Mouse (Mus musculus): ENCODE results near the gene Hs2st1. TPM values are rescaled to one million over a fixed set of nuclear protein-coding genes. Genes with fewer than 3 reads are reported as not detected.

Gene Hs2st1
- polyA plus RNA-seq, 1 experiment from 2014 or later, result 12.5 TPM

DNA sequence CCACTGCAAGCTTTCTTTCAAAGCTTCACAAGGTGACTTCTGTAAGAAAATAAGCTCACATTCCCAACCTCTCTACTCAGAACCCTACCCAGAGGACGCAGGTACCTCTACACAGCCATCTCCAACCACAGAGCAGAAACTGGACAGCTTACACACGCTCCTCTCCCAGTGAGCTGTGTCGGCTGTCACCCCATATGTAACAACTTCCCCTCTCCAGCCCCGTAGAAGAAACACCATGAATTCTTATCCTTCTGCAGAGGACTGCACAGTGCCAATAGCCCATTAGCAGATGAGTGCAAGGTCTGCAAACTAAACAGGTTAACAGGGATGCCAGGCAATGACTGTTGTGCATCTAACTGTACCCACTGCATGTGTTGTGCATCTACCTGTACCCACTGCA, 23.5 kb downstream of the Hs2st1 start:
- H3K27ac ChIP-seq, result no peak overlapping the region
- no peaks in the 10 kb centered on the region for H3K36me3 ChIP-seq
- peaks cover 17% of the 10 kb centered on the region for H3K4me1 ChIP-seq
- no peak overlapping the region for H3K9ac ChIP-seq
- no peak overlapping the region for H3K4me3 ChIP-seq (replicated peaks)
- H3K4me2 ChIP-seq, result no peak overlapping the region
- no peak for ATAC-seq (replicated peaks; ENCODE audit: low FRiP score)
- 33% methylated on average over 4 of the region's 4 CpGs for WGBS
- H3K9me3 ChIP-seq (replicated peaks), result no peaks in the 10 kb centered on the region
- no peaks in the 10 kb centered on the region for H3K27me3 ChIP-seq

- Histone ChIP-seq H3K36me3 (no peaks in the 10 kb centered on the region), H3K27ac (no peak overlapping the region), H3K4me3 (replicated peaks) (no peak overlapping the region), H3K9me3 (replicated peaks) (no peaks in the 10 kb centered on the region), H3K4me1 (peaks cover 23% of the 10 kb centered on the region), H3K4me2 (no peak overlapping the region), H3K9ac (no peak overlapping the region), H3K27me3 (no peaks in the 10 kb centered on the region)
- no peak for ATAC-seq (replicated peaks; ENCODE audit: low FRiP score)
- 37% methylated on average over 4 of the region's 4 CpGs for WGBS
These were observed 24.1 kb downstream of the Hs2st1 start for GRCm38 (mm10) chr3:144545832-144546231.

- Histone ChIP-seq H3K27ac (no peak overlapping the region), H3K4me3 (replicated peaks) (no peak overlapping the region), H3K9ac (no peak overlapping the region), H3K4me2 (no peak overlapping the region), H3K36me3 (no peaks in the 10 kb centered on the region), H3K27me3 (no peaks in the 10 kb centered on the region), H3K9me3 (replicated peaks) (no peaks in the 10 kb centered on the region), H3K4me1 (peaks cover 25% of the 10 kb centered on the region)
- no peak for ATAC-seq (replicated peaks; ENCODE audit: low FRiP score)
- WGBS, result 79% methylated on average over 7 of the region's 7 CpGs
These were observed 24.8 kb downstream of the Hs2st1 start for GRCm38 (mm10) chr3:144545152-144545551.

DNA sequence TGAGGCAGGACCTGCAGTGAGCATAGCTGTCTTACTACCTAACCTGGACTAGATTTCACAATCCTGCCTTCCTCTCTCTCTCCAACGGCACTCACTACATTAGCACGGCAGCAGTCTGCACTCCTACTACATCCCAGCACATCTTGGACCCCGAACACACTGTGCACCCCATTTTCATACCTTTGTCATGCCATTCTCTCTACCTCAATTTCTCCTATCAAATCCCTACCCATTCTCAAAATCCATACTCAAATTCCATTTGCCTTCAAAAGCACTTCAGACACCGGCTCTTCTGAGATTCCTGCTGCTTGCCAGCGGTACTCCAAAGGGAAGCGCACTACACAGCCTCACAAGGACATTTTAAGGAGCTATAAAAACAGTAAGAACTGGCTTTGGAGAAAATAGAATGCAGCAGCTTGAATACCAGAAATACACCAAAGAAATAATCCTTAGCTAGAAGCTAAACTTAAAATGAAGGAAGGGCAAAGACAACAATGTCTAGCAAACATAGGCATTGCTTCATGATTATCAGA, 28.0 kb downstream of the Hs2st1 start:
- Histone ChIP-seq H3K9ac (no peak overlapping the region), H3K4me3 (replicated peaks) (no peak overlapping the region), H3K4me1 (peaks cover 27% of the 10 kb centered on the region), H3K27me3 (no peaks in the 10 kb centered on the region), H3K27ac (no peak overlapping the region), H3K36me3 (no peaks in the 10 kb centered on the region), H3K9me3 (replicated peaks) (no peaks in the 10 kb centered on the region), H3K4me2 (no peak overlapping the region)
- WGBS, result 68% methylated on average over 6 of the region's 6 CpGs
- no peak for ATAC-seq (replicated peaks; ENCODE audit: low FRiP score)

DNA sequence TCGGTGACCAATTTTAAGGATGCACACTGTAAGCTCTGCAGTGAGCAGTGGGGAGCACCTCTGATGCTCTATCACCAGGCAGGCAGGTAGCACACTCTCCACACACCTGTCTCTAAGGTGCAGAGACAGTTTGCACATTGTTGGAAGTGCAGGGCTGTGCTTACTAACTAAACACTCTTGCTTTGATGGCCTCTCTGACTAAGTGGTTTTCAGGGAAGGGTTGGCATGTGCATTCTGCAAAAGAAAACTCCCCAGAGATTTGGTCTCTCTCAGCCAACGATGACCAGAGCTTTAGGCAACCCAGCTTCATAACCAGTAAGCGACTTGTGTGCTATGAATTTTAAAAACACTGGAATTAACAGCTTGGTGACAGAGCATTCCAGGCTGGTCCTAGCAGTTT, 29.2 kb downstream of the Hs2st1 start:
- ATAC-seq (replicated peaks; ENCODE audit: low FRiP score), result no peak
- Histone ChIP-seq H3K4me3 (replicated peaks) (no peak overlapping the region), H3K4me2 (no peak overlapping the region), H3K36me3 (no peaks in the 10 kb centered on the region), H3K9ac (no peak overlapping the region), H3K27me3 (no peaks in the 10 kb centered on the region), H3K27ac (no peak overlapping the region), H3K4me1 (peaks cover 21% of the 10 kb centered on the region), H3K9me3 (replicated peaks) (no peaks in the 10 kb centered on the region)
- 79% methylated on average over 3 of the region's 3 CpGs for WGBS

DNA sequence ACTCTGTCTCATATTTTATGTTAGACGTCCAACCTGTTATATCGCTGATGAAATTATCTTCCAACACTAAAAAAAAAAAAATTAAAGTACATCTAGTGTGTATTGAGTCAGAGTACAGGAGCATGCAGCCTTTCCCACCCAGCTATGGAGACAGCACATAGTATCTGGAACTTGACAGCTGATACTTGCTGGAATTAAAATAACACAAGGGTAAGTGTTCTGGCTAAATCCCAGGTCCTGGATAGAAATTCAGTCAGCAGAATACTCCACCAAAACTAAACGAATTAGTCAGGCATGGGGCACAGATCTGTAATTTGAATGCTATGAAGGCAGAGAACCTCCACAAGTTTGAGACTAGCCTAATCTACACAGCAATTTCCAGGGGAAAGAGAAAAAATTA, 30.9 kb downstream of the Hs2st1 start:
- ATAC-seq (replicated peaks; ENCODE audit: low FRiP score), result no peak
- 75% methylated on average over 3 of the region's 3 CpGs for WGBS
- H3K4me1 ChIP-seq, result peaks cover 21% of the 10 kb centered on the region
- no peaks in the 10 kb centered on the region for H3K36me3 ChIP-seq
- no peak overlapping the region for H3K9ac ChIP-seq
- H3K4me2 ChIP-seq, result no peak overlapping the region
- H3K9me3 ChIP-seq (replicated peaks), result no peaks in the 10 kb centered on the region
- no peak overlapping the region for H3K4me3 ChIP-seq (replicated peaks)
- no peak overlapping the region for H3K27ac ChIP-seq
- H3K27me3 ChIP-seq, result no peaks in the 10 kb centered on the region

GRCm38 (mm10) chr3:144537078-144537855, 32.7 kb downstream of the Hs2st1 start:
- H3K27ac ChIP-seq, result no peak overlapping the region
- H3K9me3 ChIP-seq (replicated peaks), result no peaks in the 10 kb centered on the region
- no peak overlapping the region for H3K9ac ChIP-seq
- peaks cover 27% of the 10 kb centered on the region for H3K4me1 ChIP-seq
- H3K36me3 ChIP-seq, result no peaks in the 10 kb centered on the region
- H3K4me2 ChIP-seq, result no peak overlapping the region
- H3K4me3 ChIP-seq (replicated peaks), result no peak overlapping the region
- 81% methylated on average over 7 of the region's 7 CpGs for WGBS
- H3K27me3 ChIP-seq, result no peaks in the 10 kb centered on the region
- ATAC-seq (replicated peaks; ENCODE audit: low FRiP score), result no peak

GRCm38 (mm10) chr3:144535056-144535455, 34.9 kb downstream of the Hs2st1 start:
- WGBS, result 95% methylated on average over 4 of the region's 4 CpGs
- ATAC-seq (replicated peaks; ENCODE audit: low FRiP score), result no peak
- no peaks in the 10 kb centered on the region for H3K36me3 ChIP-seq
- H3K4me2 ChIP-seq, result no peak overlapping the region
- no peak overlapping the region for H3K9ac ChIP-seq
- H3K27me3 ChIP-seq, result no peaks in the 10 kb centered on the region
- peaks cover 22% of the 10 kb centered on the region for H3K4me1 ChIP-seq
- no peak overlapping the region for H3K27ac ChIP-seq
- no peak overlapping the region for H3K4me3 ChIP-seq (replicated peaks)
- H3K9me3 ChIP-seq (replicated peaks), result no peaks in the 10 kb centered on the region

DNA sequence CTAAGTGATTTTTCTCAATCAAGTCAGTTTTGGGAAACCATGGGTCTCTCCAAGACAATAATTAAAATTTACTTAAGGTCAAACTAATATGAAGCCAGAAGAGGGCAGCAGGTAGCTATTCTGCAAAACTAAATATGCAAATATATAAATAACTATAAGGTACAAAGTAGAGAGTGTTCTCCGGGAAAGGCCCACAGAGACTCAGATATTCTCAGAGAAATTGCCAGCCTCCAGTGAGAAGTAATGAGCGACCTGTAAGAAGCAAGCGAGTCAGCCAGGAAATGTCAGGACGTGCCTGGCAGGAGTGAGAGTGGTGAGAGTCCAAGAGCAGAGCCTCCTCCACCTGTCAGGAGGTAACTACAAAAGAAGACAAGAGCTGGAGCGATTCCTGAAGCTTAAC, 39.0 kb downstream of the Hs2st1 start:
- no peak for ATAC-seq (replicated peaks; ENCODE audit: low FRiP score)
- Histone ChIP-seq H3K27ac (no peak overlapping the region), H3K4me3 (replicated peaks) (no peak overlapping the region), H3K36me3 (no peaks in the 10 kb centered on the region), H3K27me3 (no peaks in the 10 kb centered on the region), H3K9ac (no peak overlapping the region), H3K4me2 (no peak overlapping the region), H3K9me3 (replicated peaks) (no peaks in the 10 kb centered on the region), H3K4me1 (peaks cover 22% of the 10 kb centered on the region)
- WGBS, result 40% methylated on average over 5 of the region's 5 CpGs

DNA sequence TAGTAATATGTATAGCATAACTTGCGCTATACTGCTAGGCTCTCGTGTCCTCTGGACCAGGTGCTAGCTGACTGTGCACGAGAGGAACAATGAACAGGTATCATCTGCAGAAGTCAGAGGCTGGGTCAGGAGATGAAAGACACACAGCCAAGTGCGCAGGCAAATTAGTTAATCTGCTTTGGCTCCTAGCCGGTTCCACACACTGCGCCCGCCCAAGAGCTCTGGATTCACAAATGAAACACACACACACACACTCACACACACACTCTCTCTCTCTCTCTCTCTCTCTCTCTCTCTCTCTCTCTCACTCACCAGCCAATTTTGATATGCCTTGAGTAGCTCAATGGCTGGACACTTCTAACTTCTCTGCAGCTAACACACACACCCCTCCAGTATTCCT, 42.1 kb downstream of the Hs2st1 start:
- peaks cover 11% of the 10 kb centered on the region for H3K4me1 ChIP-seq
- no peak overlapping the region for H3K4me3 ChIP-seq (replicated peaks)
- H3K27ac ChIP-seq, result no peak overlapping the region
- H3K36me3 ChIP-seq, result no peaks in the 10 kb centered on the region
- 90% methylated on average over 7 of the region's 7 CpGs for WGBS
- no peak for ATAC-seq (replicated peaks; ENCODE audit: low FRiP score)
- no peaks in the 10 kb centered on the region for H3K27me3 ChIP-seq
- no peaks in the 10 kb centered on the region for H3K9me3 ChIP-seq (replicated peaks)
- H3K4me2 ChIP-seq, result no peak overlapping the region
- H3K9ac ChIP-seq, result no peak overlapping the region

DNA sequence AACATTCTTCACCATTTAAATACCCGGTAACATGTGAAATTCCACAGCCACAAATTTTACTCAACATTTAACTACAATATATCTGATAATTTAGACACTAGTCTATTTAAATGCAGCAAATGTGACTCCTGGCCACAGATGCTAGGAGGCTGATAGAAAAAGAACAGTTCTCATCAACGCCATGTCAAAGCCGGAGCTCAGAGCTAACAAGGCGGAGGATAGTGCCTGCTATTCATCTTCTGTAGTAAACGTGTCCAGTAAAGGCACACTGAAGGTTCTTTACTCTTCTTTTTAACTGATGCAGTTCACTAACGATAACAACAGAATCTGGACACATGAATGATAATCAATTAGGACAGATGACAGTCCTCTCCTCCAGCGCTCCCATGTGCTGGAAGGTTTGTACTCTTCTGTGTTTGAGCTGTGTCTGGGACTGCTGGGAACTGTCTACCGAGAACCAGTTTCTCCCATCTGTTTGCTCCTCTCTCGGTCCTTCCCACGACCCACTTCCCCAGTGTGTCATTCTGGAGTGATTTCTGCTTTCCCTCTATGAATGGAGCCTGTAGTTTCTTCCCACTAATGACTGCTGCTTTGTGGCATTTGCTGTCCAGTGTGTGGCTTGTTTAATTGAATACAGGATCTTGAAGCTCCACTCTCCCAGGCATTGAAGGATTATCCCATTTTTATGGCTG, 50.3 kb downstream of the Hs2st1 start:
- H3K4me1 ChIP-seq, result peaks cover 9% of the 10 kb centered on the region; the same call in 1 of the 2 replicates
- no peak overlapping the region for H3K27ac ChIP-seq
- H3K9me3 ChIP-seq (replicated peaks), result no peaks in the 10 kb centered on the region
- H3K4me2 ChIP-seq, result no peak overlapping the region
- no peaks in the 10 kb centered on the region for H3K36me3 ChIP-seq
- ATAC-seq (replicated peaks; ENCODE audit: low FRiP score), result no peak
- WGBS, result 52% methylated on average over 10 of the region's 10 CpGs
- H3K9ac ChIP-seq, result no peak overlapping the region
- H3K27me3 ChIP-seq, result no peaks in the 10 kb centered on the region
- H3K4me3 ChIP-seq (replicated peaks), result no peak overlapping the region

DNA sequence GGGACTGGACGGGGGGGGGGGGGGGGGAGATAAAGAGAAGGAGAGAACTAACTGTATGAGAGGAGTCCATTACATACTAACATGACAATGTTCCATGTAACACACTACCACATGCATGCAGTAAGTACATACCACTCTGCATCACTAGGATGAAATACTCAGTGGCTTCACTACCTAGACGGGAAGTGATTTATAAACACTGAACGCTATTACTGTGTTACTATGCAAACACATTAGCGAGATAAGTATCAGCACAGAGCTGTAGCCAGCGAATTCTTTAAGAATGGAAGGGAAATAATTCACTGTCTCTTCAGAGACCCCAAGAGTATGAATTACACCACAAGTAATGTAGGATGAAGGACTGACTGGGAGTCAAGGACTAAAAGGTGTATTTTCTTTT, 51.1 kb downstream of the Hs2st1 start:
- H3K9ac ChIP-seq, result no peak overlapping the region
- no peak overlapping the region for H3K4me3 ChIP-seq (replicated peaks)
- ATAC-seq (replicated peaks; ENCODE audit: low FRiP score), result 0 out of 2 replicates have a peak, but pooled peaks have one; percentile 56
- H3K4me1 ChIP-seq, result peaks cover 12% of the 10 kb centered on the region; the same call in 1 of the 2 replicates
- WGBS, result 16% methylated on average over 5 of the region's 5 CpGs
- no peak overlapping the region for H3K4me2 ChIP-seq
- no peaks in the 10 kb centered on the region for H3K27me3 ChIP-seq
- H3K9me3 ChIP-seq (replicated peaks), result no peaks in the 10 kb centered on the region
- no peak overlapping the region for H3K27ac ChIP-seq
- H3K36me3 ChIP-seq, result no peaks in the 10 kb centered on the region

Measured in kidney, embryonic 15.5 days (tissue).